Mouse (Mus musculus) kidney, embryonic 14.5 days (tissue): ENCODE data around the gene Slc9c1. TPM values are rescaled to one million over a fixed set of nuclear protein-coding genes. Genes with fewer than 3 reads are reported as not detected.
A peak's percentile ranks its signal among the peaks of the same experiment; 100 is the strongest.

Experiments used
- ATAC-seq: fragments of 200-750 bp; cut with Nextera tagmentation; 2 replicates; pipeline ENCODE4 v1.8.0; 2017; ENCODE audit warnings: moderate number of reproducible peaks, mild to moderate bottlenecking, moderate TSS enrichment, moderate library complexity; ENCODE audit not compliant: low FRiP score, low TSS enrichment
- H3K27ac ChIP-seq: fragments of 300-500 bp; sonication (generic); 2 replicates; pipeline ENCODE4 v1.5.1; 2014; ENCODE audit warnings: low read depth, mild to moderate bottlenecking, low read length, moderate library complexity, mixed read lengths
- H3K27me3 ChIP-seq: fragments of 300-500 bp; sonication (generic); 2 replicates; pipeline ENCODE4 v1.6.1; 2014; ENCODE audit warnings: mild to moderate bottlenecking, low read length; ENCODE audit not compliant: control insufficient read depth, insufficient read depth
- H3K36me3 ChIP-seq: fragments of 300-500 bp; sonication (generic); 2 replicates; pipeline ENCODE4 v1.6.1; 2014; ENCODE audit warnings: low read length, mixed read lengths; ENCODE audit not compliant: control insufficient read depth, insufficient read depth
- H3K4me1 ChIP-seq: fragments of 300-500 bp; sonication (generic); 2 replicates; pipeline ENCODE4 v1.6.1; 2014; ENCODE audit warnings: low read length, mixed read lengths; ENCODE audit not compliant: control insufficient read depth, insufficient read depth
- H3K4me2 ChIP-seq: fragments of 300-500 bp; sonication (generic); replicated peaks from 2 replicates; pipeline ENCODE4 v1.6.1; 2014; ENCODE audit warnings: low read depth, mild to moderate bottlenecking, low read length
- H3K4me3 ChIP-seq: fragments of 300-500 bp; sonication (generic); 2 replicates; pipeline ENCODE4 v1.5.1; 2014; ENCODE audit warnings: mild to moderate bottlenecking, low read length
- H3K9ac ChIP-seq: fragments of 300-500 bp; sonication (generic); 2 replicates; pipeline ENCODE4 v1.6.1; 2014; ENCODE audit warnings: low read depth, mild to moderate bottlenecking, low read length, moderate library complexity
- H3K9me3 ChIP-seq: fragments of 300-500 bp; sonication (generic); 2 replicates; pipeline ENCODE4 v1.6.1; 2016; ENCODE audit warnings: low read length; ENCODE audit not compliant: control insufficient read depth
- WGBS: fragments of 180-500 bp; shearing (Covaris S2); extraction: QIAGEN DNeasy Blood & Tissue Kit; methylation state at CpG from one replicate; pipeline ENCODE4 v1.1.7; 2014; 5-methylcytosine and 5-hydroxymethylcytosine counted together
- polyA plus RNA-seq: library from polyadenylated mRNA; unstranded; fragments of >200 nt; fragmentation: Nextera tagmentation; extraction: Ambion mirVana; gene quantifications from 2 replicates; pipeline ENCODE4 v1.2.1, GENCODE M21; 2014

Gene Slc9c1
- polyA plus RNA-seq, 1 experiment from 2014 or later, result not detected

DNA sequence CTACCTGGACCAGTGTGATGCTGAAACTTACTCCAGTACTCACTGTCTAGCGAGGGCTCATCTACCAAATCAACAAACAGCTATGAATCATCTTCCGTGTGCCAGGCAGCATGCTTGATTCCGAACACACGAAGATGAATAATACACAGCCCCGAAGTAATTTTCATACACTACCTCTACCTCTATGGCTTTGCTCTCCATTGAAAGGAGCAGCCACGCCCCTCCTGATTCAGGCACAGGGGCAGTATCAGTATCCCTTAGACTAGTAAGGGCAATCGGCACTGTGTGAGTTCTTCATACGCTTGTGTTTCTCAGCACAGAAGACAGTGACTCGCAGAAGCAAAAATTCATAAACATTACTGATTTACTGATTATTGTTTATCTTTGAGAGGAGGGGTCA, 119.4 kb downstream of the Slc9c1 start:
- 65% methylated on average over 9 of the region's 9 CpGs for WGBS
- no peak overlapping the region; the same call in 1 of the 2 replicates for H3K4me3 ChIP-seq

More for the DNA sequence above, 119.4 kb downstream of the Slc9c1 start:
- Histone ChIP-seq H3K4me2 (peak overlapping the region; percentile 74; the same call in 1 of the 2 replicates), H3K4me1 (peaks cover 4% of the 10 kb centered on the region; the same call in 1 of the 2 replicates), H3K9me3 (no peaks in the 10 kb centered on the region), H3K9ac (no peak overlapping the region), H3K27me3 (0 out of 2 replicates have a peak, but pooled peaks cover 4% of the 10 kb centered on the region), H3K36me3 (no peaks in the 10 kb centered on the region), H3K27ac (no peak overlapping the region)
- no peak; the same call in 1 of the 2 replicates for ATAC-seq

Other genes with a start within 250 kb of the Slc9c1 start
- gene Cd200, start 126.3 kb upstream of the Slc9c1 start, polyA plus RNA-seq, result 27.7 and 31.3 TPM in 2 replicates
- 0.85 and 0.86 TPM in 2 replicates for gene Gm609, start 42.3 kb upstream of the Slc9c1 start, polyA plus RNA-seq
- 3.7 and 3.8 TPM in 2 replicates for gene Gm17783, start 3.3 kb upstream of the Slc9c1 start, polyA plus RNA-seq
- gene Gcsam, start 75.1 kb downstream of the Slc9c1 start, polyA plus RNA-seq, result 0.07 and 0.19 TPM in 2 replicates
- gene BC016579, start 118.8 kb downstream of the Slc9c1 start, polyA plus RNA-seq, result 0.16 and 0.31 TPM in 2 replicates
- gene Tmprss7, start 158.3 kb downstream of the Slc9c1 start, polyA plus RNA-seq, result not detected in 2 replicates
- gene Tagln3, start 189.3 kb downstream of the Slc9c1 start, polyA plus RNA-seq, result 8.0 and 8.5 TPM in 2 replicates
- gene Abhd10, start 207.6 kb downstream of the Slc9c1 start, polyA plus RNA-seq, result 36.5 and 38.8 TPM in 2 replicates